Mouse (Mus musculus) heart, embryonic 14.5 days (tissue): ENCODE measurements around the gene Secisbp2l. TPM values are rescaled to one million over a fixed set of nuclear protein-coding genes. Genes with fewer than 3 reads are reported as not detected.

ENCODE experiments used
- ATAC-seq: fragments of 200-750 bp; cut with Nextera tagmentation; 2 replicates; pipeline ENCODE4 v1.8.0; 2017; ENCODE audit warnings: low read depth, moderate TSS enrichment; ENCODE audit not compliant: insufficient number of reproducible peaks, insufficient read depth, low FRiP score
- H3K27ac ChIP-seq, 2 experiments: fragments of 200-500 bp in 1 of 2; fragments of 300-500 bp in 1 of 2; sonication (generic) in 1 of 2; replicated peaks in 1 of 2; 2 replicates each; pipeline ENCODE4 v1.5.1; 2012 to 2014; ENCODE audit warnings: low read depth in 2 of 2, low read length in 2 of 2, control low read depth in 1 of 2, mild to moderate bottlenecking in 1 of 2, mixed read lengths in 1 of 2; ENCODE audit not compliant: control insufficient read depth in 1 of 2, insufficient read depth in 1 of 2
- H3K27me3 ChIP-seq: fragments of 300-500 bp; sonication (generic); 2 replicates; pipeline ENCODE4 v1.6.1; 2014; ENCODE audit warnings: mild to moderate bottlenecking, low read length, control low read depth; ENCODE audit not compliant: control insufficient read depth, insufficient read depth
- H3K36me3 ChIP-seq: fragments of 300-500 bp; sonication (generic); 2 replicates; pipeline ENCODE4 v1.6.1; 2014; ENCODE audit warnings: mild to moderate bottlenecking, control low read depth, low read length, mixed read lengths; ENCODE audit not compliant: control insufficient read depth, insufficient read depth
- H3K4me1 ChIP-seq, 2 experiments: fragments of 200-500 bp in 1 of 2; fragments of 300-500 bp in 1 of 2; sonication (generic) in 1 of 2; 2 replicates each; pipeline ENCODE4 v1.6.1; 2012 to 2014; ENCODE audit warnings: low read length in 2 of 2, control low read depth in 1 of 2, mixed read lengths in 1 of 2; ENCODE audit not compliant: control insufficient read depth in 2 of 2, insufficient read depth in 2 of 2
- H3K4me2 ChIP-seq: fragments of 300-500 bp; sonication (generic); 2 replicates; pipeline ENCODE4 v1.6.1; 2014; ENCODE audit warnings: mild to moderate bottlenecking, low read length
- H3K4me3 ChIP-seq, 2 experiments: fragments of 200-500 bp in 1 of 2; fragments of 300-500 bp in 1 of 2; sonication (generic) in 1 of 2; 2 replicates each; pipeline ENCODE4 v1.5.1; 2012 to 2014; ENCODE audit warnings: low read length in 2 of 2, mild to moderate bottlenecking in 2 of 2, control low read depth in 1 of 2, low read depth in 1 of 2, moderate library complexity in 1 of 2; ENCODE audit not compliant: control insufficient read depth in 1 of 2, insufficient read depth in 1 of 2
- H3K9ac ChIP-seq: fragments of 300-500 bp; sonication (generic); 2 replicates; pipeline ENCODE4 v1.6.1; 2014; ENCODE audit warnings: mild to moderate bottlenecking, low read length
- H3K9me3 ChIP-seq: fragments of 300-500 bp; sonication (generic); 2 replicates; pipeline ENCODE4 v1.6.1; 2016; ENCODE audit warnings: low read length, control low read depth; ENCODE audit not compliant: control insufficient read depth
- WGBS: fragments of 180-500 bp; shearing (Covaris S2); extraction: QIAGEN DNeasy Blood & Tissue Kit; methylation state at CpG from one replicate; pipeline ENCODE4 v1.1.7; 2014; 5-methylcytosine and 5-hydroxymethylcytosine counted together
- polyA plus RNA-seq: library from polyadenylated mRNA; unstranded; fragments of >200 nt; fragmentation: Nextera tagmentation; extraction: Ambion mirVana; gene quantifications from 2 replicates; pipeline ENCODE4 v1.2.1, GENCODE M21; 2014

Secisbp2l gene
- polyA plus RNA-seq, result 15.7 and 16.4 TPM in 2 replicates

- Histone ChIP-seq H3K36me3 (peaks cover 15% of the 10 kb centered on the region), H3K9me3 (no peaks in the 10 kb centered on the region), H3K27ac (peak within 1 kb of the TSS; percentile 59 to 85), H3K4me3 (peak within 1 kb of the TSS; percentile 94 to 96), H3K4me1 (peaks cover 3 to 20% of the 10 kb centered on the region in 2 experiments), H3K9ac (peak within 1 kb of the TSS; percentile 93), H3K27me3 (no peaks in the 10 kb centered on the region), H3K4me2 (peak within 1 kb of the TSS; percentile 84)
- peak; percentile 95 for ATAC-seq
- WGBS, result 0% methylated on average over 14 of the region's 28 CpGs
Observed at GRCm38 (mm10) chr2:125782719-125783109, at the start of gene Secisbp2l. TSS of gene Secisbp2l (minus strand) at chr2:125782870.

GRCm38 (mm10) chr2:125829924-125830323, 47.3 kb upstream of the Secisbp2l start:
- H3K27me3 ChIP-seq, result no peaks in the 10 kb centered on the region
- H3K4me1 ChIP-seq, result no peaks in the 10 kb centered on the region
- no peaks in the 10 kb centered on the region for H3K9me3 ChIP-seq
- H3K4me3 ChIP-seq, result no peak overlapping the region
- no peak for ATAC-seq
- peaks cover 71% of the 10 kb centered on the region for H3K36me3 ChIP-seq
- H3K27ac ChIP-seq, result no peak overlapping the region
- H3K4me2 ChIP-seq, result no peak overlapping the region
- WGBS, result 98% methylated on average over 2 of the region's 2 CpGs
- H3K9ac ChIP-seq, result no peak overlapping the region

- Histone ChIP-seq H3K4me2 (no peak overlapping the region), H3K36me3 (peaks cover 51% of the 10 kb centered on the region), H3K27ac (no peak overlapping the region), H3K9me3 (no peaks in the 10 kb centered on the region), H3K4me3 (no peak overlapping the region), H3K27me3 (no peaks in the 10 kb centered on the region), H3K9ac (no peak overlapping the region), H3K4me1 (no peaks in the 10 kb centered on the region)
- WGBS, result 73% methylated on average over 4 of the region's 4 CpGs
- ATAC-seq, result no peak
Observed at GRCm38 (mm10) chr2:125827898-125828297, 45.2 kb upstream of the Secisbp2l start.

- H3K9me3 ChIP-seq, result no peaks in the 10 kb centered on the region
- WGBS, result 79% methylated on average over 4 of the region's 4 CpGs
- H3K36me3 ChIP-seq, result peaks cover 35% of the 10 kb centered on the region
- H3K27me3 ChIP-seq, result no peaks in the 10 kb centered on the region
- no peak for ATAC-seq
- H3K27ac ChIP-seq, result no peak overlapping the region
- no peak overlapping the region for H3K9ac ChIP-seq
- H3K4me2 ChIP-seq, result no peak overlapping the region
- no peak overlapping the region for H3K4me3 ChIP-seq
- H3K4me1 ChIP-seq, result no peaks in the 10 kb centered on the region
Observed at GRCm38 (mm10) chr2:125826201-125826600, 43.5 kb upstream of the Secisbp2l start.

GRCm38 (mm10) chr2:125820397-125820796, 37.7 kb upstream of the Secisbp2l start:
- Histone ChIP-seq H3K9me3 (no peaks in the 10 kb centered on the region), H3K4me1 (no peaks in the 10 kb centered on the region), H3K27ac (no peak overlapping the region), H3K9ac (no peak overlapping the region), H3K27me3 (no peaks in the 10 kb centered on the region), H3K36me3 (no peaks in the 10 kb centered on the region), H3K4me2 (no peak overlapping the region), H3K4me3 (no peak overlapping the region)
- 88% methylated on average over 4 of the region's 4 CpGs for WGBS
- ATAC-seq, result no peak

- whole genome bisulfite sequencing, result 73% methylated on average over 9 of the region's 9 CpGs
- ATAC-seq, result no peak
Observed at GRCm38 (mm10) chr2:125813972-125814595, 31.4 kb upstream of the Secisbp2l start.

GRCm38 (mm10) chr2:125811332-125811731, 28.7 kb upstream of the Secisbp2l start:
- H3K9ac ChIP-seq, result no peak overlapping the region
- WGBS, result 62% methylated on average over 2 of the region's 2 CpGs
- no peaks in the 10 kb centered on the region for H3K36me3 ChIP-seq
- H3K9me3 ChIP-seq, result no peaks in the 10 kb centered on the region
- H3K27ac ChIP-seq, result no peak overlapping the region
- H3K4me2 ChIP-seq, result no peak overlapping the region
- no peak overlapping the region for H3K4me3 ChIP-seq
- H3K27me3 ChIP-seq, result no peaks in the 10 kb centered on the region
- no peaks in the 10 kb centered on the region for H3K4me1 ChIP-seq
- ATAC-seq, result no peak

More at GRCm38 (mm10) chr2:125813972-125814595, 31.4 kb upstream of the Secisbp2l start:
- H3K27me3 ChIP-seq, result no peaks in the 10 kb centered on the region
- no peak overlapping the region for H3K4me3 ChIP-seq
- H3K4me2 ChIP-seq, result no peak overlapping the region
- no peak overlapping the region for H3K9ac ChIP-seq
- no peaks in the 10 kb centered on the region for H3K4me1 ChIP-seq
- no peaks in the 10 kb centered on the region for H3K36me3 ChIP-seq
- no peaks in the 10 kb centered on the region for H3K9me3 ChIP-seq
- no peak overlapping the region for H3K27ac ChIP-seq

- H3K27me3 ChIP-seq, result no peaks in the 10 kb centered on the region
- H3K9ac ChIP-seq, result no peak overlapping the region
- H3K4me2 ChIP-seq, result no peak overlapping the region
- H3K27ac ChIP-seq, result no peak overlapping the region
- H3K36me3 ChIP-seq, result no peaks in the 10 kb centered on the region
- no peak for ATAC-seq
- H3K9me3 ChIP-seq, result no peaks in the 10 kb centered on the region
- no peaks in the 10 kb centered on the region for H3K4me1 ChIP-seq
- WGBS, result 78% methylated on average over 7 of the region's 7 CpGs
- H3K4me3 ChIP-seq, result no peak overlapping the region
Observed at GRCm38 (mm10) chr2:125809551-125809950, 26.9 kb upstream of the Secisbp2l start.
